Mouse (Mus musculus): ENCODE data around the gene Catsperb.
"Not testable (repeated sequence)": the region's sequence is repeated elsewhere in the genome, so short reads cannot be mapped to it uniquely, and the experiment has no call there.

Catsperb gene

GRCm38 (mm10) chr12:101404353-101404752 lies at the start of gene Catsperb:
TSS of gene Catsperb (plus strand) at chr12:101404653.
- not testable (repeated sequence) for DNase-seq (ENCODE audit: low spot score in 2 of 2)

DNA sequence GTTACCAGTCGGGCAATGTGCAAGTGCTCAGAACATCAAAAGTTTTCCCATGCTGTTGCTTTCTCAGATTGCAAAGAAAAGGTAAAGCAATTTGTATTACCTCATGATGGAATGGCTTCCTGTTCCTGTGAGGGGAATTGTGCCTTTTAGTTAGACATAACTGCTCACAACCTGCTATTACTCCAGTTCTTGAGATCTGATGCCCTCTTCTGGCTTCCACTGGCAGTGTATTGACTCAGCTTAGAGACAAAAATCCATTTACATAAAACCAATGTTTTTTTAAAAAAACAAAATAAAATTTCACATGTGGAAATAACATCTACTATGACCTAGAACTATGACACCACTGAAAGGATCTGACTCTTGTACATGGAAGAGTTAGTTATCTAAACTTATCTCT lies 43.0 kb upstream of the Catsperb start:
- not testable (repeated sequence) for DNase-seq (ENCODE audit: low spot score in 2 of 2)

- DNase-seq (ENCODE audit: low spot score in 2 of 2), result not testable (repeated sequence)
Observed at GRCm38 (mm10) chr12:101381460-101381859, 23.0 kb upstream of the Catsperb start.

DNA sequence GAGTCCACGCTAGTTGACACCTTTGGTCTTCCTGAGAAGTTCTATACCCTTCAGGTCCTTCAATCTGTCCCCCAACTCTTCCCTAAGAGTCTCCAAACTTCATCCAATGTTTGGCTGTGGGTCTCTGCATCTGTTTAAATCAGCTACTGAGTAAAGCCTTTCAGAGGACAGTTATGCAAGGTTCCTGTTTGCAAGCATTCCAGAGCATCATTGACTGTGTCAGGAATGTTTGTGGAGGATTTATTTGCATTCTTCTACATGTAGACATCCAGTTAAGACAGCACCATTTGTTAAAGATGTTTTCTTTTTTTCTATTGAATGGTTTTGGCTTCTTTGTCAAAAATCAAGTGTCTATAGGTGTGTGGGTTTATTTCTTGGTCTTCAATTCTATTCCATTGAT lies 21.7 kb downstream of the Catsperb start:
- no peak for DNase-seq (ENCODE audit: low spot score in 2 of 2)

GRCm38 (mm10) chr12:101462051-101462450 lies 57.6 kb downstream of the Catsperb start:
- no peak for DNase-seq (ENCODE audit: low spot score in 2 of 2)

GRCm38 (mm10) chr12:101483571-101483970 lies 79.1 kb downstream of the Catsperb start:
- no peak for DNase-seq (ENCODE audit: low spot score in 2 of 2)

GRCm38 (mm10) chr12:101511326-101511725 lies 106.9 kb downstream of the Catsperb start:
- DNase-seq (ENCODE audit: low spot score in 2 of 2), result not testable (repeated sequence)

- DNase-seq (ENCODE audit: low spot score in 2 of 2), result not testable (repeated sequence)
Observed at GRCm38 (mm10) chr12:101606622-101607021, 202.2 kb downstream of the Catsperb start.

GRCm38 (mm10) chr12:101633137-101633536 lies 228.7 kb downstream of the Catsperb start:
- no peak for DNase-seq (ENCODE audit: low spot score in 2 of 2)

- no peak for DNase-seq (ENCODE audit: low spot score in 2 of 2)
Observed at GRCm38 (mm10) chr12:101667502-101667901, 263.0 kb downstream of the Catsperb start.
